Mouse (Mus musculus): ENCODE results near the gene Cdt1. TPM values are rescaled to one million over a fixed set of nuclear protein-coding genes. Genes with fewer than 3 reads are reported as not detected.

Cdt1 gene
- total RNA-seq (2018; cell fraction: chromatin; rRNA removed): 10 to 100 TPM in 24 of 26 experiments, 1 to 10 TPM in 2; 5.9 to 60.1 (median 21.2) TPM
- 10 to 100 TPM; 14.4 to 42.5 (median 21.0) TPM for total RNA-seq (2018; cell fraction: cytosol; rRNA removed)
- 10 to 100 TPM; 11.5 to 96.2 (median 21.4) TPM for total RNA-seq (2018; cell fraction: nucleus; rRNA removed)
- 11.1 to 84.7 TPM (median 15.5 TPM) in 3 replicates for polyA plus RNA-seq (2018)

GRCm38 (mm10) chr8:122567361-122568108 lies at the start of gene Cdt1:
Gene Cdt1 (plus strand): TSS chr8:122568015.
- H3K36me3 ChIP-seq (ENCODE audit: inconsistent target): peaks cover 29% of the 10 kb centered on the region
- WGBS (ENCODE audit: missing documents): under 1% methylated on average over 62 of the region's 62 CpGs
- peak within 1 kb of the TSS; percentile 98 for H3K27ac ChIP-seq
- H3K4me3 ChIP-seq (ENCODE audit: inconsistent target): peak within 1 kb of the TSS; percentile 71
- peaks cover 56% of the 10 kb centered on the region for H3K79me2 ChIP-seq (ENCODE audit: inconsistent target)

DNA sequence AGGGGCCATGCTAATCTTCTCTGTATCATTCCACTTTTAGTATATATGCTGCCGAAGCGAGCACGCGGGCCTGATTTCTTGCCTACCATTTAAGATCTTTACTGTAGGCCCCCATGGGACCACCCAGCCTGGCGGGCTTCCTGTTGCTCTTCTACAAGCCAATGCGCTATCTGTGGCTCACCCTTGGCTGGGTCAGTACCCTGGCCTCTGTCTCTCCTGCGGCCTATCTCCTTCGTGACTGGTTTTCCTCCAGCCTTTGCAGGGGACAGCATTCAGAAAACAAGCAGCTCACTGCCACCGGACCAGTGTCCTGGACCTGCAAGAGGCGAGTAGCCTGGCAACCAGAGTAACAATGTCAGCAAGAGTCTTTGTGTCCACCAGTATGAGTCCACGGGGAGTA lies 47.2 kb upstream of the Cdt1 start:
- peaks cover 100% of the 10 kb centered on the region for H3K79me2 ChIP-seq (ENCODE audit: inconsistent target)
- no peak overlapping the region for H3K27ac ChIP-seq
- no peak overlapping the region for H3K4me3 ChIP-seq (ENCODE audit: inconsistent target)
- H3K36me3 ChIP-seq (ENCODE audit: inconsistent target): no peaks in the 10 kb centered on the region
- 91% methylated on average over 11 of the region's 11 CpGs for WGBS (ENCODE audit: missing documents)

DNA sequence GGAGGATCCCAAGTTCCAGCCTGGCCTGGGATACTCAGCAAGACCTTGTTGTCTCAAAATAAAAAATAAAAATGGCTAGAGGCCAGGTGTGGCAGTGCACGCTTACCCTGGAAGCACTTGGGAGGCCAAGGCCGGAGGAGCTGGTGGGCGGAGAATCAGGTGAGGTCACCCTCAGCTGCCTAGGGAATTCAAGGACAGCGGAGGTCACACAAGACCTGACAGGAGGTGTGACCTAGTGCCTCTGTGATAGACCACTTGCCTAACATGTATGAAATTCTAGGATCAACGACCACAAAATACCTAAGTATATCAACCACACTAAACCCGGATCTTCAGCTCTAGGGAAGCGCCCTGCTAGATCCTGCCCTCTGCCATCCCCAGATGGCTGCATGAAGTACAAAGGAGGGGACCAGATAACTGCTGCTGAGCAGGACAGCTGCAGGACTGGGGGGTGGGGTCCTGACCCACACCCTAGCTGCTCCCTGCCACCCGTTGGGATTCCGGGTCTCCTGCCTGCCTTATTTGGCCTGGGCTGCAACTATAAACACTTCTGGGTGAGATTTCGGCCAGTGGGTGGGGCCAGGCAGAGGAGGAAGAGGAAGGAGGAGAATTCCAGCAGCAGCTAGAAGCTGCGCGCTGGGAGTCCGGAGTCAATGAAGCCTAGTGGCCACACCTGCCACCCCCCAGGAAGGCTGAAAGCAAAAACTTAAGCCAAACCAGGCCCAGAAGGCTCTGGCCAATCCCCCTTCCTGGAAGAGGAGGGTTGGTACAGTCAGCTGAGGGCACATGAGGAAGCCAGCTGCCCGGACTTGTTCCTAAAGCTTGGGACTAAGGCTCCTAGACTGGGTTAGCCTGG lies 44.8 kb upstream of the Cdt1 start:
- no peaks in the 10 kb centered on the region for H3K36me3 ChIP-seq (ENCODE audit: inconsistent target)
- 61% methylated on average over 14 of the region's 14 CpGs for WGBS (ENCODE audit: missing documents)
- peaks cover 100% of the 10 kb centered on the region for H3K79me2 ChIP-seq (ENCODE audit: inconsistent target)
- H3K27ac ChIP-seq: peak overlapping the region; percentile 85
- no peak overlapping the region for H3K4me3 ChIP-seq (ENCODE audit: inconsistent target)

GRCm38 (mm10) chr8:122523652-122524360 lies 44.0 kb upstream of the Cdt1 start:
- 84% methylated on average over 22 of the region's 23 CpGs for WGBS (ENCODE audit: missing documents)
- Histone ChIP-seq H3K27ac (peak overlapping the region; percentile 85), H3K79me2 (ENCODE audit: inconsistent target) (peaks cover 100% of the 10 kb centered on the region), H3K4me3 (ENCODE audit: inconsistent target) (no peak overlapping the region), H3K36me3 (ENCODE audit: inconsistent target) (no peaks in the 10 kb centered on the region)

GRCm38 (mm10) chr8:122524506-122524905 lies 43.3 kb upstream of the Cdt1 start:
- H3K4me3 ChIP-seq (ENCODE audit: inconsistent target): no peak overlapping the region
- H3K27ac ChIP-seq: peak overlapping the region; percentile 85
- H3K36me3 ChIP-seq (ENCODE audit: inconsistent target): no peaks in the 10 kb centered on the region
- 92% methylated on average over 6 of the region's 6 CpGs for WGBS (ENCODE audit: missing documents)
- peaks cover 100% of the 10 kb centered on the region for H3K79me2 ChIP-seq (ENCODE audit: inconsistent target)

GRCm38 (mm10) chr8:122525004-122525403 lies 42.8 kb upstream of the Cdt1 start:
- WGBS (ENCODE audit: missing documents): 96% methylated on average over 6 of the region's 6 CpGs
- Histone ChIP-seq H3K27ac (no peak overlapping the region), H3K36me3 (ENCODE audit: inconsistent target) (no peaks in the 10 kb centered on the region), H3K4me3 (ENCODE audit: inconsistent target) (no peak overlapping the region), H3K79me2 (ENCODE audit: inconsistent target) (peaks cover 100% of the 10 kb centered on the region)

- Histone ChIP-seq H3K27ac (no peak overlapping the region), H3K4me3 (ENCODE audit: inconsistent target) (no peak overlapping the region), H3K79me2 (ENCODE audit: inconsistent target) (peaks cover 100% of the 10 kb centered on the region), H3K36me3 (ENCODE audit: inconsistent target) (no peaks in the 10 kb centered on the region)
- WGBS (ENCODE audit: missing documents): 81% methylated on average over 3 of the region's 3 CpGs
These were observed 41.7 kb upstream of the Cdt1 start for GRCm38 (mm10) chr8:122526084-122526483.

DNA sequence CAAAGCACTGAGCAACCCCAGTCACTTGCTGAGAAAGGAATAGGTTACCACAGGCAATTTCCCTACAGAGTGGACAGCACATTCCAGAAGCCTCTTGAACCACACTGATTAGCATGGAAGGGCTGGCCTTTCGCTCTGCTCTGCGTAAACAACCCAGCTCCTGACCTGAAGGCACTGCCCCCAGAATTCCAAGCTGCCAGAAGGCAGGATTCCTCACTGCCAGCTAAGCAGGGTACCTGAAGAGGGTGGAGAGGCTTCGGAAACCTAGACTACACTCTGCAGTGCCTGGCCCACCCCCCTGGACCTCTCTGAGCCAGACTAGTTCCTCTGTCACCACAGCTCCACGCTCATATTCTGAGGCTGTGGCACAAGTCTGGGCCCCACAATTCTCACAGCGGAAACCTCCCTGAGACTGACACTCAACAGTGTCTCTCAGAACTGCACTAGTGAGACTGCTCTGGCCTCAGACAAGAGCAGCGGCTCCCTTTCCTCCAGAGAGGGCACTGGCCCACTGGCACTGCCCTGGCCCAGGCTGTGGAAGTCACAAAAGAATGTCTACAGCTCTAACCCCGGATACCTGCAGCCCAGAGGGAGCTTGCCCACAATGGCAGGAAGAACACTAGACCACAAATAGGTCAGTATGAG lies 41.2 kb upstream of the Cdt1 start:
- Histone ChIP-seq H3K36me3 (ENCODE audit: inconsistent target) (no peaks in the 10 kb centered on the region), H3K4me3 (ENCODE audit: inconsistent target) (no peak overlapping the region), H3K79me2 (ENCODE audit: inconsistent target) (peaks cover 100% of the 10 kb centered on the region), H3K27ac (no peak overlapping the region)
- 76% methylated on average over 7 of the region's 7 CpGs for WGBS (ENCODE audit: missing documents)

DNA sequence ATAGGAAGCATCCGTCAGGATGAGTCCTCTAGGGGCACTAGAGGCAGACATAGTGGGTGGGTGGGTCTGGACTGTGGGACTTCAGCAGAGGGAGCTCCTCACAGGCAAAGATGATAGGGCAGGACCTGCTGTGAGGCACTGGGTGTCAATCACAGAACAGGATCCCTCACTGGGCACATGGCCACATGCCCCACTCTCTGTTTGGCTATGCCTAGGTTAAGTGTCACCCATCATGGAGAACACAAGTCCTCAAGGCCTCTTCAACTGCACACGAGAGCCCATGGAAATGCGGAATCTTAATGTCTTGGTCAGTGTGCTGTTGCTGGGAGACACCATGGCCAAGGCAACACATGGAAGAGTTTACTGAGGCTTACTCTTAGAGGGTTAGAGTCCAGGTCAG lies 39.9 kb upstream of the Cdt1 start:
- no peak overlapping the region for H3K4me3 ChIP-seq (ENCODE audit: inconsistent target)
- no peak overlapping the region for H3K27ac ChIP-seq
- H3K79me2 ChIP-seq (ENCODE audit: inconsistent target): peaks cover 100% of the 10 kb centered on the region
- 93% methylated on average over 3 of the region's 3 CpGs for WGBS (ENCODE audit: missing documents)
- H3K36me3 ChIP-seq (ENCODE audit: inconsistent target): peaks cover 4% of the 10 kb centered on the region; the same call in 1 of the 2 replicates

DNA sequence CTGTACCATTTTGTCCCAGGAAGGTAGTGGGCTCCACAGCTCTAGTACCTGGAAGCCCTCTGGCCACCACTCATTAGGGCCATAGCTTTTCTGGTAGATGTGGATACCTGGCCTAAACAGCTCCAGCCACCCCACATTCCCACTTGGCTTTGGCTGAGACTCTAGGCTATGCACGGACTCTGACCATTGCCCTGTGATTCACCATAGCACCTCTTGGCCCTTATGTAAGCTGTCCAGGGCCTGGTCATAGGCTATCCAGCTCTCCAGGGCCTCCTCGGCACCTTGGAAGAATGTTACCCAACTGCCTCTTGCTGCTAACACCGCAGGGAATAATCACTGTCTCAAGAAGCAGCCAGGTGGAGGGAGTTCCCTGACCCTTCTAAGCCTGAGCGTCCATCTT lies 38.7 kb upstream of the Cdt1 start:
- peaks cover 100% of the 10 kb centered on the region for H3K79me2 ChIP-seq (ENCODE audit: inconsistent target)
- H3K36me3 ChIP-seq (ENCODE audit: inconsistent target): peaks cover 4% of the 10 kb centered on the region; the same call in 1 of the 2 replicates
- H3K4me3 ChIP-seq (ENCODE audit: inconsistent target): no peak overlapping the region
- no peak overlapping the region for H3K27ac ChIP-seq
- 100% methylated on average over 4 of the region's 4 CpGs for WGBS (ENCODE audit: missing documents)

DNA sequence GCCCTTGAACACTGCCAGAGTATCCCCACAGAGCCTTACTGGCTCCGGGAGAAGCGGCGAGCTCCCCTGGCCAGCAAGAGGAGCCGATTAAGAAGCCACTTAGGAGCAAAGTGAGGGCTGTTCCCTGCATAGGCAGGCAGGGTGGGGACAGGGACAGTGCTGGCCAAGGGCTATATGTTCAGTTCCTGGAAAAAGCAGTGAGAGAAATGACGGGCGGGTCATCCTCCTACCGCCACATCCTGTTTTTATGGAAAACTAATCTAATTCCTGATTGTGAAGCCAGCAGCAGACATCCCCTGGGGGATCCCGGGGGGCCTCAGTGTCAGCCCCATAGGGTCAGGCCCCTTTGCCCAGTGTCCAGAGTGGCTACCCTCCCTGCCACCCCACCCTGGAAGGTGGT lies 36.5 kb upstream of the Cdt1 start:
- H3K4me3 ChIP-seq (ENCODE audit: inconsistent target): no peak overlapping the region
- H3K36me3 ChIP-seq (ENCODE audit: inconsistent target): peaks cover 4% of the 10 kb centered on the region; the same call in 1 of the 2 replicates
- H3K79me2 ChIP-seq (ENCODE audit: inconsistent target): peaks cover 100% of the 10 kb centered on the region
- no peak overlapping the region for H3K27ac ChIP-seq
- 95% methylated on average over 8 of the region's 8 CpGs for WGBS (ENCODE audit: missing documents)

GRCm38 (mm10) chr8:122537033-122537432 lies 30.8 kb upstream of the Cdt1 start:
- Histone ChIP-seq H3K27ac (no peak overlapping the region), H3K79me2 (ENCODE audit: inconsistent target) (peaks cover 100% of the 10 kb centered on the region), H3K36me3 (ENCODE audit: inconsistent target) (peaks cover 9% of the 10 kb centered on the region; the same call in 1 of the 2 replicates), H3K4me3 (ENCODE audit: inconsistent target) (no peak overlapping the region)
- WGBS (ENCODE audit: missing documents): 95% methylated on average over 4 of the region's 6 CpGs

DNA sequence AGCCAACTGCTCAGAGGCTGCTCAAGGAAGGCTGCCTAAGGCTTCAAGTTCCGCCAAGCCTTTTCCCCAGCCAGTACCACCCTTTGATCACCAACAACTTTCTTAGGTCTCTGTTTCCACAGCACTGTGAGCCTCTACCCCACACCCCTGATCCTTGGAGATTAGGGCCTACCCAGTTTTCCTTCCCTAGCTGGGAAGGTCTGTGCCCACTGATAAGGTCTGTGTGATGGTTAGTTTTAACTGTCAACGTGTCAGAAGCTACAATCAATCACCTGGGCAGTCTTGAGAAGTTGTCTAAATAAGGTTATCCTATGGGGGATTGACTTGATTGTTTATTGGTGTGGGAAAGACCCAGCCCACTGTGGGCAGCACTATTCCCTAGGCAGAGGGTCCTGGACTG lies 30.0 kb upstream of the Cdt1 start:
- H3K4me3 ChIP-seq (ENCODE audit: inconsistent target): no peak overlapping the region
- H3K27ac ChIP-seq: no peak overlapping the region
- H3K79me2 ChIP-seq (ENCODE audit: inconsistent target): peaks cover 100% of the 10 kb centered on the region
- H3K36me3 ChIP-seq (ENCODE audit: inconsistent target): peaks cover 5% of the 10 kb centered on the region; the same call in 1 of the 2 replicates
- WGBS (ENCODE audit: missing documents): 77% methylated on average over 2 of the region's 2 CpGs
